ENCODE assay signal across 8 mouse cellular contexts in genomic region chr5:122274785-122275184, GRCm38 (mm10). TPM values are rescaled to one million over a fixed set of nuclear protein-coding genes. Genes with fewer than 3 reads are reported as not detected.
DNase-seq lines count a peak whose midpoint lies in the region; ATAC-seq and TF ChIP-seq lines count a peak whose summit lies in the region.

No protein-coding gene starts in this region.

- H3K27me3 ChIP-seq in forebrain, embryonic 10.5 days (ENCODE audit: poor library complexity, severe bottlenecking), result no peaks in the 10 kb centered on the region
- no peaks in the 10 kb centered on the region for H3K27me3 ChIP-seq in forebrain, postnatal 0 days (ENCODE audit: insufficient read depth, low read length)
- H3K27me3 ChIP-seq in spleen, adult 2 months (ENCODE audit: control insufficient read depth, insufficient read depth, low read length), result no peaks in the 10 kb centered on the region

- no peak overlapping the region for H3K4me3 ChIP-seq in forebrain, embryonic 10.5 days
- no peak overlapping the region for H3K4me3 ChIP-seq in forebrain, postnatal 0 days (ENCODE audit: low read depth, low read length)
- H3K4me3 ChIP-seq in spleen, adult 2 months (ENCODE audit: extremely low read depth, insufficient read depth, insufficient read length), result no peak overlapping the region

- H3K9ac ChIP-seq in forebrain, postnatal 0 days, result no peak overlapping the region

- DNase-seq in forebrain, embryonic 10.5 days (ENCODE audit: extremely low spot score, low spot score), result peak; percentile 44
- DNase-seq in forebrain, postnatal 0 days, result no peak
- DNase-seq in T-cell, adult 2 months (ENCODE audit: low spot score), result peak; percentile 87
- DNase-seq in liver, result peak; percentile 64
- DNase-seq in spleen, adult 2 months (ENCODE audit: low read depth in 1 of 2, low spot score in 2 of 2), result peak; percentile 85 to 86
- DNase-seq in cerebellum, postnatal 14 days, result no peak
- DNase-seq in gastrocnemius, postnatal 10 days, result no peak
- DNase-seq in Muller cell, postnatal 12 days (ENCODE audit: inconsistent ontology term), result no peak

- H3K9me3 ChIP-seq in forebrain, embryonic 10.5 days, result no peaks in the 10 kb centered on the region
- no peaks in the 10 kb centered on the region for H3K9me3 ChIP-seq in forebrain, postnatal 0 days (ENCODE audit: low read length)

- no peak for TF ChIP-seq POLR2A in spleen, adult 2 months (IDR thresholded peaks at IDR 0.05; ENCODE audit: low read depth, low read length)

- no peak overlapping the region for H3K4me2 ChIP-seq in forebrain, postnatal 0 days (ENCODE audit: low read depth)

- no peaks in the 10 kb centered on the region for H3K36me3 ChIP-seq in forebrain, embryonic 10.5 days (replicated peaks)
- no peaks in the 10 kb centered on the region for H3K36me3 ChIP-seq in forebrain, postnatal 0 days (ENCODE audit: insufficient read depth)
- no peaks in the 10 kb centered on the region for H3K36me3 ChIP-seq in spleen, adult 2 months (ENCODE audit: control insufficient read depth, insufficient read depth, low read length)

- no peak; the same call in 1 of the 2 replicates for ATAC-seq in forebrain, postnatal 0 days

- no peak for TF ChIP-seq CTCF in forebrain, postnatal 0 days (IDR thresholded peaks at IDR 0.05; ENCODE audit: low read depth)
- TF ChIP-seq CTCF in spleen, adult 2 months (IDR thresholded peaks at IDR 0.05; ENCODE audit: extremely low read depth, insufficient read depth, insufficient read length, insufficient replicate concordance), result no peak

- peaks cover 15% of the 10 kb centered on the region for H3K4me1 ChIP-seq in forebrain, embryonic 10.5 days
- H3K4me1 ChIP-seq in forebrain, postnatal 0 days (ENCODE audit: insufficient read depth), result no peaks in the 10 kb centered on the region
- H3K4me1 ChIP-seq in spleen, adult 2 months (ENCODE audit: control insufficient read depth, insufficient read depth, insufficient read length), result peaks cover 10% of the 10 kb centered on the region

- H3K27ac ChIP-seq in forebrain, embryonic 10.5 days, result peak overlapping the region; percentile 40; the same call in 1 of the 2 replicates
- H3K27ac ChIP-seq in forebrain, postnatal 0 days (ENCODE audit: low read depth, low read length), result no peak overlapping the region
- H3K27ac ChIP-seq in spleen, adult 2 months (ENCODE audit: insufficient read depth, low read length), result no peak overlapping the region

- 20% methylated on average over 5 of the region's 5 CpGs for WGBS in forebrain, embryonic 10.5 days
- 9% methylated on average over 5 of the region's 5 CpGs for WGBS in forebrain, postnatal 0 days
- WGBS in spleen, adult 2 months, result 6% methylated on average over 5 of the region's 5 CpGs

RNA-seq across cellular contexts. Expression of gene Pptc7, which starts 9.4 kb away (rescaled TPM):
- 8.3 and 9.0 TPM in 2 replicates for polyA plus RNA-seq in forebrain, embryonic 10.5 days (2016; fragmentation: Nextera tagmentation; extraction: Ambion mirVana)
- total RNA-seq in forebrain, postnatal 0 days (2014; rRNA removed), result 14.8 and 18.3 TPM in 2 replicates
- 4.2 and 6.7 TPM in 2 replicates for polyA plus RNA-seq in forebrain, postnatal 0 days (2015; fragmentation: Nextera tagmentation; extraction: Ambion mirVana)
- 18.8 and 24.5 TPM in 2 replicates for polyA plus RNA-seq in spleen, adult 2 months (2012; rRNA removed)
- 10 to 100 TPM; 30.0 to 36.1 TPM for total RNA-seq in gastrocnemius, postnatal 10 days (2021)

RNA-seq across cellular contexts. Expression of gene Tctn1, which starts 10.5 kb away (rescaled TPM):
- 5.8 and 6.2 TPM in 2 replicates for polyA plus RNA-seq in forebrain, embryonic 10.5 days (2016; fragmentation: Nextera tagmentation; extraction: Ambion mirVana)
- total RNA-seq in forebrain, postnatal 0 days (2014; rRNA removed), result 20.3 and 31.2 TPM in 2 replicates
- 2.9 and 4.3 TPM in 2 replicates for polyA plus RNA-seq in forebrain, postnatal 0 days (2015; fragmentation: Nextera tagmentation; extraction: Ambion mirVana)
- 22.1 and 25.3 TPM in 2 replicates for polyA plus RNA-seq in spleen, adult 2 months (2012; rRNA removed)
- 1 to 10 TPM; 2.8 to 6.3 TPM for total RNA-seq in gastrocnemius, postnatal 10 days (2021)

Comparison
In these comparisons a context has a peak if more than half of its experiments do, and no peak if none do; other contexts are left out.
1. DNase-seq: peak in forebrain, embryonic 10.5 days (single experiment), T-cell, adult 2 months (single experiment), liver (single experiment) and spleen, adult 2 months (2 of 2); none in forebrain, postnatal 0 days (single experiment), cerebellum, postnatal 14 days (0 of 2), gastrocnemius, postnatal 10 days (single experiment) and Muller cell, postnatal 12 days (single experiment).